Comparison of ENCODE assay signal across 12 mouse cellular contexts in the genomic region with DNA sequence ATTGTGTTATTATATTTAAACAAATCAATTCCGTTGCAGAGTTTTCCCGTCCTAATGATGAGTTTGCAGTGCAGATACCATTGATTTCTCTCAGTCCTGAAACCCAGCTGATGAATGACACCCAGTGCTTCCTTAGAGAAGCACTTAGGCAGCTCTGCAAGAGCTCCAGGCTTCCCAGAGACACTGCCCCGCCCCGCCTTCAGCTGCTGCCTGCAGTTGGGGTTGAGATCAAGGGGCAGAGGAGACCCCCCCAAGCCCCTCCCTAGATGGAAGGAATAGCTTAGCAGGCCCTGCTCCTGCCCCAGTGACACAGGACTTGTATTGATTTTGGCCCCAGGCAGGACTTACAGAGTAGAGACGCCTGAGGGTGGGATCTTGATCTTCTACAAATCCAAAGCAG. TPM values are rescaled to one million over a fixed set of nuclear protein-coding genes. Genes with fewer than 3 reads are reported as not detected.
DNase-seq lines count a peak whose midpoint lies in the region; ATAC-seq and TF ChIP-seq lines count a peak whose summit lies in the region.
"Had no signal": no experiment of that assay in that cellular context is flagged by ENCODE, and none has a peak within 500 bp of the region (broad histone marks: within the 10 kb centered on the region; RNA-seq: fewer than 3 reads in every experiment).

No protein-coding gene starts in this region.

- no peak for TF ChIP-seq CTCF in liver, postnatal 0 days (IDR thresholded peaks at IDR 0.05; ENCODE audit: low read depth)

- H3K4me3 ChIP-seq in forebrain, embryonic 10.5 days, result no peak overlapping the region
- no peak overlapping the region for H3K4me3 ChIP-seq in forebrain, embryonic 16.5 days (replicated peaks; ENCODE audit: low read length)
- H3K4me3 ChIP-seq in liver, postnatal 0 days (ENCODE audit: low read depth, low read length), result no peak overlapping the region
- H3K4me3 ChIP-seq in liver, embryonic 11.5 days (ENCODE audit: low read depth, low read length), result no peak overlapping the region
- no peak overlapping the region for H3K4me3 ChIP-seq in intestine, embryonic 15.5 days (replicated peaks)
- H3K4me3 ChIP-seq in neural tube, embryonic 15.5 days (replicated peaks), result no peak overlapping the region

- H3K4me1 ChIP-seq in forebrain, embryonic 10.5 days, result peaks cover 89% of the 10 kb centered on the region
- peaks cover 52% of the 10 kb centered on the region for H3K4me1 ChIP-seq in forebrain, embryonic 16.5 days (replicated peaks; ENCODE audit: control insufficient read depth, insufficient read depth, low read length)
- peaks cover 76% of the 10 kb centered on the region for H3K4me1 ChIP-seq in liver, postnatal 0 days (ENCODE audit: insufficient read depth)
- peaks cover 76% of the 10 kb centered on the region for H3K4me1 ChIP-seq in liver, embryonic 11.5 days (replicated peaks; ENCODE audit: control insufficient read depth, insufficient read depth, low read length)
- peaks cover 86% of the 10 kb centered on the region for H3K4me1 ChIP-seq in intestine, embryonic 15.5 days (replicated peaks)
- H3K4me1 ChIP-seq in neural tube, embryonic 15.5 days, result peaks cover 79% of the 10 kb centered on the region

- no peak overlapping the region for H3K4me2 ChIP-seq in forebrain, embryonic 16.5 days (ENCODE audit: low read length)
- no peak overlapping the region for H3K4me2 ChIP-seq in liver, postnatal 0 days (ENCODE audit: low read depth, low read length)
- no peak overlapping the region for H3K4me2 ChIP-seq in liver, embryonic 11.5 days
- no peak overlapping the region for H3K4me2 ChIP-seq in intestine, embryonic 15.5 days (replicated peaks)
- no peak overlapping the region for H3K4me2 ChIP-seq in neural tube, embryonic 15.5 days

- H3K27me3 ChIP-seq in forebrain, embryonic 10.5 days (ENCODE audit: poor library complexity, severe bottlenecking), result no peaks in the 10 kb centered on the region
- no peaks in the 10 kb centered on the region for H3K27me3 ChIP-seq in forebrain, embryonic 16.5 days (replicated peaks; ENCODE audit: control insufficient read depth, insufficient read depth, low read length)
- H3K27me3 ChIP-seq in liver, postnatal 0 days (ENCODE audit: insufficient read depth, low read length), result no peaks in the 10 kb centered on the region
- H3K27me3 ChIP-seq in liver, embryonic 11.5 days (replicated peaks; ENCODE audit: control insufficient read depth, insufficient read depth, low read length), result no peaks in the 10 kb centered on the region
- no peaks in the 10 kb centered on the region for H3K27me3 ChIP-seq in intestine, embryonic 15.5 days (replicated peaks)
- no peaks in the 10 kb centered on the region for H3K27me3 ChIP-seq in neural tube, embryonic 15.5 days (replicated peaks)

- WGBS in forebrain, embryonic 10.5 days, result 41% methylated on average over 5 of the region's 5 CpGs
- whole genome bisulfite sequencing in forebrain, embryonic 16.5 days, result 34% methylated on average over 5 of the region's 5 CpGs
- 53% methylated on average over 5 of the region's 5 CpGs for WGBS in liver, postnatal 0 days (ENCODE audit: insufficient replicate concordance)
- 39% methylated on average over 5 of the region's 5 CpGs for WGBS in liver, embryonic 11.5 days
- WGBS in intestine, embryonic 15.5 days, result 17% methylated on average over 5 of the region's 5 CpGs
- 33% methylated on average over 5 of the region's 5 CpGs for WGBS in neural tube, embryonic 15.5 days

- no peak for DNase-seq in forebrain, embryonic 10.5 days (ENCODE audit: extremely low spot score, low spot score)
- DNase-seq in liver, postnatal 0 days, result no peak
- no peak for DNase-seq in liver, embryonic 11.5 days (ENCODE audit: low spot score)
- DNase-seq in left cerebral cortex, postnatal 4 days, result no peak
- DNase-seq: adrenal gland, postnatal 36 days; cerebellum, postnatal 25 days; kidney, adult 11 months; layer of hippocampus, adult 9-11 months had no signal

- no peak overlapping the region for H3K9ac ChIP-seq in forebrain, embryonic 16.5 days (replicated peaks; ENCODE audit: low read depth, low read length)
- no peak overlapping the region for H3K9ac ChIP-seq in liver, postnatal 0 days (replicated peaks)
- no peak overlapping the region for H3K9ac ChIP-seq in liver, embryonic 11.5 days (ENCODE audit: low read depth, low read length)
- H3K9ac ChIP-seq in intestine, embryonic 15.5 days, result peak overlapping the region; percentile 30; the same call in 1 of the 2 replicates
- H3K9ac ChIP-seq in neural tube, embryonic 15.5 days (replicated peaks), result no peak overlapping the region

- TF ChIP-seq EP300 in liver, postnatal 0 days (IDR thresholded peaks at IDR 0.05; ENCODE audit: low read depth), result no peak

- intact Hi-C loops in left cerebral cortex, postnatal 4 days (cut with DNase I), result no loop called here

- H3K9me3 ChIP-seq in forebrain, embryonic 10.5 days, result no peaks in the 10 kb centered on the region
- H3K9me3 ChIP-seq in forebrain, embryonic 16.5 days (ENCODE audit: control insufficient read depth, low read length), result no peaks in the 10 kb centered on the region
- no peaks in the 10 kb centered on the region for H3K9me3 ChIP-seq in liver, postnatal 0 days (ENCODE audit: low read length)
- no peaks in the 10 kb centered on the region for H3K9me3 ChIP-seq in liver, embryonic 11.5 days (ENCODE audit: control insufficient read depth, low read length)
- no peaks in the 10 kb centered on the region for H3K9me3 ChIP-seq in intestine, embryonic 15.5 days
- H3K9me3 ChIP-seq in neural tube, embryonic 15.5 days (replicated peaks), result no peaks in the 10 kb centered on the region

- no peak for ATAC-seq in forebrain, embryonic 16.5 days
- no peak for ATAC-seq in liver, postnatal 0 days
- ATAC-seq in liver, embryonic 11.5 days (replicated peaks; ENCODE audit: low FRiP score), result no peak
- no peak for ATAC-seq in intestine, embryonic 15.5 days
- no peak for ATAC-seq in neural tube, embryonic 15.5 days (ENCODE audit: low FRiP score)
- no peak for ATAC-seq in erythroblast, adult 5-6 weeks (replicated peaks; ENCODE audit: low FRiP score, poor library complexity, severe bottlenecking)

- H3K36me3 ChIP-seq in forebrain, embryonic 10.5 days (replicated peaks), result peaks cover 79% of the 10 kb centered on the region
- no peaks in the 10 kb centered on the region for H3K36me3 ChIP-seq in forebrain, embryonic 16.5 days (ENCODE audit: control insufficient read depth, insufficient read depth)
- 0 out of 2 replicates have a peak, but pooled peaks cover 2% of the 10 kb centered on the region for H3K36me3 ChIP-seq in liver, postnatal 0 days (replicated peaks; ENCODE audit: insufficient read depth, low read length)
- no peaks in the 10 kb centered on the region for H3K36me3 ChIP-seq in liver, embryonic 11.5 days (ENCODE audit: control insufficient read depth, insufficient read depth, low read length)
- no peaks in the 10 kb centered on the region for H3K36me3 ChIP-seq in intestine, embryonic 15.5 days
- no peaks in the 10 kb centered on the region for H3K36me3 ChIP-seq in neural tube, embryonic 15.5 days

- peak overlapping the region; percentile 60 for H3K27ac ChIP-seq in forebrain, embryonic 10.5 days
- H3K27ac ChIP-seq in forebrain, embryonic 16.5 days (ENCODE audit: low read length), result no peak overlapping the region
- 0 out of 2 replicates have a peak overlapping the region, but pooled peaks have one; percentile 22 for H3K27ac ChIP-seq in liver, postnatal 0 days (ENCODE audit: low read depth)
- H3K27ac ChIP-seq in liver, embryonic 11.5 days (ENCODE audit: low read depth, low read length), result no peak overlapping the region
- H3K27ac ChIP-seq in intestine, embryonic 15.5 days, result peak overlapping the region; percentile 68
- peak overlapping the region; percentile 35 for H3K27ac ChIP-seq in neural tube, embryonic 15.5 days (replicated peaks)

RNA-seq across cellular contexts. Expression of gene Zmiz1, which starts 53.0 kb away (rescaled TPM):
- polyA plus RNA-seq in forebrain, embryonic 10.5 days (2016; fragmentation: Nextera tagmentation; extraction: Ambion mirVana), result 38.8 and 42.5 TPM in 2 replicates
- polyA plus RNA-seq in forebrain, embryonic 16.5 days (2015; fragmentation: Nextera tagmentation; extraction: Ambion mirVana), result 52.6 and 56.6 TPM in 2 replicates
- 3.6 and 4.3 TPM in 2 replicates for polyA plus RNA-seq in liver, postnatal 0 days (2015; fragmentation: Nextera tagmentation; extraction: Ambion mirVana)
- 27.5 and 31.0 TPM in 2 replicates for polyA plus RNA-seq in liver, embryonic 11.5 days (2014; fragmentation: Nextera tagmentation; extraction: Ambion mirVana)
- 26.3 and 28.0 TPM in 2 replicates for polyA plus RNA-seq in intestine, embryonic 15.5 days (2015; fragmentation: Nextera tagmentation; extraction: Ambion mirVana)
- 51.1 and 54.7 TPM in 2 replicates for polyA plus RNA-seq in neural tube, embryonic 15.5 days (2015; fragmentation: Nextera tagmentation; extraction: Ambion mirVana)
- 100 to 1,000 TPM; 149 to 152 TPM for total RNA-seq in left cerebral cortex, postnatal 4 days (2021)
- 20.6 and 25.3 TPM in 2 replicates for total RNA-seq in erythroblast, adult 5-6 weeks (2015; ENCODE audit: low replicate concordance)
- 1.4 and 12.3 TPM in 2 replicates for total RNA-seq in erythroblast, adult 5-6 weeks (2017; ENCODE audit: low replicate concordance)

Comparison
In these comparisons a context has a peak if more than half of its experiments do, and no peak if none do; other contexts are left out.
1. H3K27ac ChIP-seq: peak in forebrain, embryonic 10.5 days (single experiment), liver, postnatal 0 days (single experiment), intestine, embryonic 15.5 days (single experiment) and neural tube, embryonic 15.5 days (single experiment); none in forebrain, embryonic 16.5 days (single experiment) and liver, embryonic 11.5 days (single experiment).